Mouse (Mus musculus) forebrain, embryonic 11.5 days (tissue): ENCODE measurements at regions not wholly inside any gene's neighbourhood (a gene's known extent, or its start where the extent isn't known, plus 50 kb on each side); places are given as distances from the start of the nearest gene placed in this dataset.
A peak's percentile ranks its signal among the peaks of the same experiment; 100 is the strongest.

Source experiments
- ATAC-seq: fragments of 200-750 bp; cut with Nextera tagmentation; replicated peaks from 2 replicates; pipeline ENCODE4 v1.8.0; 2017; ENCODE audit warnings: moderate TSS enrichment; ENCODE audit not compliant: low FRiP score
- DNase-seq: peaks from one replicate; pipeline ENCODE4 v3.0.0-alpha.2; 2017; ENCODE audit warnings: low spot score
- H3K27ac ChIP-seq: fragments of 300-500 bp; sonication (generic); 2 replicates; pipeline ENCODE4 v1.5.1; 2014; ENCODE audit warnings: low read depth, low read length
- H3K27me3 ChIP-seq: fragments of 300-500 bp; sonication (generic); 2 replicates; pipeline ENCODE4 v1.6.1; 2014; ENCODE audit warnings: mild to moderate bottlenecking, low read length, mixed read lengths; ENCODE audit not compliant: control insufficient read depth, insufficient read depth
- H3K36me3 ChIP-seq: fragments of 300-500 bp; sonication (generic); 2 replicates; pipeline ENCODE4 v1.6.1; 2014; ENCODE audit warnings: mild to moderate bottlenecking, low read length, moderate library complexity, mixed read lengths; ENCODE audit not compliant: control insufficient read depth, insufficient read depth
- H3K4me1 ChIP-seq: fragments of 300-500 bp; sonication (generic); replicated peaks from 2 replicates; pipeline ENCODE4 v1.6.1; 2014; ENCODE audit warnings: low read length, mixed read lengths; ENCODE audit not compliant: control insufficient read depth, insufficient read depth
- H3K4me2 ChIP-seq: fragments of 300-500 bp; sonication (generic); 2 replicates; pipeline ENCODE4 v1.6.1; 2014; ENCODE audit warnings: low read depth, mild to moderate bottlenecking, low read length, moderate library complexity, mixed read lengths; ENCODE audit not compliant: severe bottlenecking
- H3K4me3 ChIP-seq: fragments of 300-500 bp; sonication (generic); 2 replicates; pipeline ENCODE4 v1.5.1; 2014; ENCODE audit warnings: low read depth, low read length
- H3K9ac ChIP-seq: fragments of 300-500 bp; sonication (generic); 2 replicates; pipeline ENCODE4 v1.6.1; 2014; ENCODE audit warnings: low read length
- H3K9me3 ChIP-seq: fragments of 300-500 bp; sonication (generic); 2 replicates; pipeline ENCODE4 v1.6.1; 2016; ENCODE audit warnings: low read length, mixed read lengths; ENCODE audit not compliant: control insufficient read depth
- WGBS: fragments of 180-500 bp; shearing (Covaris S2); extraction: QIAGEN DNeasy Blood & Tissue Kit; methylation state at CpG from one replicate; pipeline ENCODE4 v1.1.7; 2014; 5-methylcytosine and 5-hydroxymethylcytosine counted together

GRCm38 (mm10) chr13:107910125-107910524 lies 134.1 kb upstream of the Smim15 start:
- H3K4me2 ChIP-seq: no peak overlapping the region

GRCm38 (mm10) chr13:107909343-107910067 lies 134.7 kb upstream of the Smim15 start:
- 24% methylated on average over 15 of the region's 15 CpGs for WGBS

More at GRCm38 (mm10) chr13:107910125-107910524, 134.1 kb upstream of the Smim15 start:
- WGBS: 78% methylated on average over 7 of the region's 7 CpGs
- H3K36me3 ChIP-seq: no peaks in the 10 kb centered on the region
- DNase-seq (no peak), ATAC-seq (no peak)
- peaks cover 3% of the 10 kb centered on the region; the same call in 1 of the 2 replicates for H3K4me1 ChIP-seq
- H3K9ac ChIP-seq: no peak overlapping the region
- no peak overlapping the region for H3K4me3 ChIP-seq
- no peaks in the 10 kb centered on the region for H3K9me3 ChIP-seq
- no peaks in the 10 kb centered on the region for H3K27me3 ChIP-seq
- H3K27ac ChIP-seq: no peak overlapping the region

GRCm38 (mm10) chr13:107907966-107908365 lies 136.3 kb upstream of the Smim15 start:
- Histone ChIP-seq H3K4me1 (peaks cover 3% of the 10 kb centered on the region; the same call in 1 of the 2 replicates), H3K9me3 (no peaks in the 10 kb centered on the region), H3K27ac (no peak overlapping the region), H3K4me3 (no peak overlapping the region), H3K9ac (no peak overlapping the region), H3K4me2 (no peak overlapping the region), H3K27me3 (no peaks in the 10 kb centered on the region), H3K36me3 (no peaks in the 10 kb centered on the region)
- ATAC-seq (no peak), DNase-seq (no peak)
- WGBS: 91% methylated on average over 5 of the region's 5 CpGs

More at GRCm38 (mm10) chr13:107909343-107910067, 134.7 kb upstream of the Smim15 start:
- no peak overlapping the region for H3K4me3 ChIP-seq
- H3K27me3 ChIP-seq: no peaks in the 10 kb centered on the region
- H3K4me1 ChIP-seq: peaks cover 3% of the 10 kb centered on the region; the same call in 1 of the 2 replicates
- no peak for ATAC-seq
- no peak overlapping the region for H3K4me2 ChIP-seq
- H3K36me3 ChIP-seq: no peaks in the 10 kb centered on the region
- no peak overlapping the region for H3K27ac ChIP-seq
- H3K9ac ChIP-seq: no peak overlapping the region
- H3K9me3 ChIP-seq: no peaks in the 10 kb centered on the region
- DNase-seq: no peak

- Histone ChIP-seq H3K27ac (no peak overlapping the region), H3K4me2 (no peak overlapping the region), H3K27me3 (no peaks in the 10 kb centered on the region), H3K4me3 (no peak overlapping the region), H3K9ac (no peak overlapping the region), H3K36me3 (no peaks in the 10 kb centered on the region), H3K4me1 (peaks cover 3% of the 10 kb centered on the region; the same call in 1 of the 2 replicates), H3K9me3 (no peaks in the 10 kb centered on the region)
- no peak for DNase-seq
- ATAC-seq: no peak
- 85% methylated on average over 4 of the region's 4 CpGs for WGBS
Observed at GRCm38 (mm10) chr13:107904851-107905250, 139.4 kb upstream of the Smim15 start.

GRCm38 (mm10) chr13:107904051-107904740 lies 140.1 kb upstream of the Smim15 start:
- DNase-seq (no peak), ATAC-seq (no peak)
- Histone ChIP-seq H3K27me3 (no peaks in the 10 kb centered on the region), H3K9me3 (no peaks in the 10 kb centered on the region), H3K9ac (no peak overlapping the region), H3K36me3 (no peaks in the 10 kb centered on the region), H3K4me1 (peaks cover 2% of the 10 kb centered on the region; the same call in 1 of the 2 replicates), H3K4me3 (no peak overlapping the region), H3K27ac (no peak overlapping the region), H3K4me2 (no peak overlapping the region)
- 80% methylated on average over 14 of the region's 14 CpGs for WGBS

GRCm38 (mm10) chr13:107903150-107903959 lies 140.9 kb upstream of the Smim15 start:
- H3K4me1 ChIP-seq: no peaks in the 10 kb centered on the region; the same call in 1 of the 2 replicates
- H3K9ac ChIP-seq: no peak overlapping the region
- no peaks in the 10 kb centered on the region for H3K27me3 ChIP-seq
- no peak overlapping the region for H3K4me3 ChIP-seq
- ATAC-seq (peak; percentile 85), DNase-seq (no peak)
- H3K4me2 ChIP-seq: no peak overlapping the region
- H3K36me3 ChIP-seq: no peaks in the 10 kb centered on the region
- no peaks in the 10 kb centered on the region for H3K9me3 ChIP-seq
- H3K27ac ChIP-seq: no peak overlapping the region
- 39% methylated on average over 9 of the region's 9 CpGs for WGBS

- H3K4me3 ChIP-seq: no peak overlapping the region
- DNase-seq: no peak
- no peaks in the 10 kb centered on the region; the same call in 1 of the 2 replicates for H3K4me1 ChIP-seq
- no peaks in the 10 kb centered on the region for H3K36me3 ChIP-seq
- H3K27me3 ChIP-seq: no peaks in the 10 kb centered on the region
- H3K9ac ChIP-seq: no peak overlapping the region
- 73% methylated on average over 5 of the region's 5 CpGs for WGBS
- H3K4me2 ChIP-seq: no peak overlapping the region
- peak; percentile 20; the same call in 1 of the 2 replicates for ATAC-seq
- no peak overlapping the region for H3K27ac ChIP-seq
- H3K9me3 ChIP-seq: no peaks in the 10 kb centered on the region
Observed at GRCm38 (mm10) chr13:107902800-107903149, 141.5 kb upstream of the Smim15 start.

GRCm38 (mm10) chr13:107899600-107900229 lies 144.5 kb upstream of the Smim15 start:
- H3K4me2 ChIP-seq: no peak overlapping the region
- no peak overlapping the region for H3K9ac ChIP-seq
- H3K27me3 ChIP-seq: no peaks in the 10 kb centered on the region
- 68% methylated on average over 8 of the region's 8 CpGs for WGBS
- H3K4me3 ChIP-seq: no peak overlapping the region
- no peaks in the 10 kb centered on the region; the same call in 1 of the 2 replicates for H3K4me1 ChIP-seq
- ATAC-seq: no peak
- no peak for DNase-seq
- no peaks in the 10 kb centered on the region for H3K36me3 ChIP-seq
- H3K27ac ChIP-seq: no peak overlapping the region
- H3K9me3 ChIP-seq: no peaks in the 10 kb centered on the region
